Mouse (Mus musculus) heart, postnatal 4 days (tissue): Measurements from ENCODE around the gene Gpt2. TPM values are rescaled to one million over a fixed set of nuclear protein-coding genes. Genes with fewer than 3 reads are reported as not detected.
A peak's percentile ranks its signal among the peaks of the same experiment; 100 is the strongest.

Experiments
- DNase-seq: peaks from one replicate; pipeline ENCODE4 v3.0.0; 2021
- total RNA-seq, 2 experiments: library from RNA; stranded (reverse); gene quantifications; 2 replicates each; pipeline ENCODE4 v1.2.3; 2021

The Gpt2 gene
- total RNA-seq, 2 experiments from 2014 or later = 8.5 to 9.2 TPM

GRCm38 (mm10) chr8:85487906-85488620, 4.3 kb upstream of the Gpt2 start:
- DNase-seq = no peak

- DNase-seq = no peak
Measured at GRCm38 (mm10) chr8:85488631-85489030, 3.7 kb upstream of the Gpt2 start.

- DNase-seq = no peak
Measured at GRCm38 (mm10) chr8:85489546-85489945, 2.8 kb upstream of the Gpt2 start.

GRCm38 (mm10) chr8:85492940-85493931, 860 bp downstream of the Gpt2 start:
- peak; percentile 16 for DNase-seq

GRCm38 (mm10) chr8:85496125-85496524, 3.7 kb downstream of the Gpt2 start:
- DNase-seq = no peak

GRCm38 (mm10) chr8:85496778-85497177, 4.4 kb downstream of the Gpt2 start:
- no peak for DNase-seq

GRCm38 (mm10) chr8:85498577-85498976, 6.2 kb downstream of the Gpt2 start:
- DNase-seq = no peak

GRCm38 (mm10) chr8:85500460-85500859, 8.1 kb downstream of the Gpt2 start:
- DNase-seq = no peak

GRCm38 (mm10) chr8:85500955-85501685, 8.7 kb downstream of the Gpt2 start:
- DNase-seq = peak; percentile 74

- no peak for DNase-seq
Measured at GRCm38 (mm10) chr8:85502381-85502780, 10.0 kb downstream of the Gpt2 start.

GRCm38 (mm10) chr8:85503065-85503464, 10.7 kb downstream of the Gpt2 start:
- no peak for DNase-seq

- no peak for DNase-seq
Measured at GRCm38 (mm10) chr8:85504704-85505103, 12.3 kb downstream of the Gpt2 start.

GRCm38 (mm10) chr8:85506620-85507019, 14.2 kb downstream of the Gpt2 start:
- no peak for DNase-seq

GRCm38 (mm10) chr8:85508661-85509060, 16.3 kb downstream of the Gpt2 start:
- no peak for DNase-seq

GRCm38 (mm10) chr8:85512234-85512633, 19.9 kb downstream of the Gpt2 start:
- DNase-seq = no peak

- DNase-seq = no peak
Measured at GRCm38 (mm10) chr8:85513283-85513682, 20.9 kb downstream of the Gpt2 start.

GRCm38 (mm10) chr8:85515391-85515790, 23.0 kb downstream of the Gpt2 start:
- DNase-seq = no peak

- peak; percentile 21 for DNase-seq
Measured at GRCm38 (mm10) chr8:85517336-85517735, 25.0 kb downstream of the Gpt2 start.

- no peak for DNase-seq
Measured at GRCm38 (mm10) chr8:85517956-85518355, 25.6 kb downstream of the Gpt2 start.

- no peak for DNase-seq
Measured at GRCm38 (mm10) chr8:85520586-85520985, 28.2 kb downstream of the Gpt2 start.

- peak; percentile 50 for DNase-seq
Measured at GRCm38 (mm10) chr8:85521332-85521731, 29.0 kb downstream of the Gpt2 start.

GRCm38 (mm10) chr8:85524086-85524485, 31.7 kb downstream of the Gpt2 start:
- DNase-seq = peak; percentile 27

- DNase-seq = peak; percentile 77
Measured at GRCm38 (mm10) chr8:85526105-85526504, 33.7 kb downstream of the Gpt2 start.
